In the genomic region with DNA sequence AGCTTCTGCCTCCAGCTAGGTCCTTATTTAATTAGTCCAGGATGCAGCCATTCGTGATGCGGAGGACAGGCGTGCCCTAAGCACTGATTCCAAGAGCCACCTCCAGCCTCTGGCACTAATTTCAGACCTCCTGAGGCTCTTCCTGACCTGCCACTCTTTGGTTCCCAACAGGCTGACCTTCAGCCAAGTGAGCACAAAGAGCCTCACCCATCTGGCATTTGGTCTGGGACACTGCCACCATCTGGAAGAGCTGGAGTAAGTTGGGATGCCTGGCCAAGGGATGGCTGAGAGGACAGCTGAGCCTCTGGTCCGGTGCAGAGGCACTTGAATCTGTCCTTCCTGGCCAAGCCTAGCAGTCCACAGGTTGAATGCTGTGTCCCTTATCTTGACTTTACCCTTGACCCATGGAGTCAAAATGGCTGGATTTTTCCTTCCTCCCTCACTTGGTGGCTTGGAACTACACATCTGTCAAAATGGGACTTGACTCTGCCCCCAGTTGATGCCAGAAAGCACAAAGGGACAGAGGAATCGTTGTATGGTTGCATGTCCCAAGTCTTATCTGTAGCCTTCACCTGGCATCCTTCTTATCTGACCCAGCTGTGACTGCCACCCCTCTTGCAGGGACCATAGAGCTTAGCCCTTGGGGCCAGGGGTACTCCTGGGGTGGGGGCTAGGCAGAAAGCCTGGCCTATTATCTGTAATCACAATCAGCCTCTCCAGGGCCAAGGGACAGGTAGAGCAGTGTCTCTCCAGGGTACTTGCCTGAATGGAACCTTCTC, we compare ENCODE assay signal across 23 mouse cellular contexts. TPM values are rescaled to one million over a fixed set of nuclear protein-coding genes. Genes with fewer than 3 reads are reported as not detected.
DNase-seq lines count a peak whose midpoint lies in the region; ATAC-seq and TF ChIP-seq lines count a peak whose summit lies in the region.
"Had no signal": no experiment of that assay in that cellular context is flagged by ENCODE, and none has a peak within 500 bp of the region (broad histone marks: within the 10 kb centered on the region; RNA-seq: fewer than 3 reads in every experiment).

No protein-coding gene starts in this region.

- no peaks in the 10 kb centered on the region for H3K79me2 ChIP-seq in MEL (ENCODE audit: control insufficient read depth, insufficient read depth, low read length, poor library complexity)

- no peak for TF ChIP-seq POLR2A in MEL (IDR thresholded peaks at IDR 0.05; ENCODE audit: control insufficient read depth in 1 of 2, insufficient read depth in 1 of 2, low read depth in 1 of 2, low read length in 2 of 2, poor library complexity in 1 of 2)

- H3K9me3 ChIP-seq in hindbrain, embryonic 16.5 days (ENCODE audit: control insufficient read depth, low read length) = no peaks in the 10 kb centered on the region
- no peaks in the 10 kb centered on the region for H3K9me3 ChIP-seq in hindbrain, embryonic 12.5 days (replicated peaks)
- H3K9me3 ChIP-seq in MEL (replicated peaks; ENCODE audit: insufficient read depth, low read length) = no peaks in the 10 kb centered on the region
- H3K9me3 ChIP-seq in liver, embryonic 15.5 days (replicated peaks) = no peaks in the 10 kb centered on the region
- H3K9me3 ChIP-seq in forebrain, embryonic 13.5 days (replicated peaks) = no peaks in the 10 kb centered on the region
- H3K9me3 ChIP-seq: forebrain, embryonic 10.5 days; limb, embryonic 10.5 days; midbrain, embryonic 10.5 days; neural tube, embryonic 12.5 days; stomach, embryonic 15.5 days had no signal

- DNase-seq in MEL (ENCODE audit: low read depth, low spot score) (no peak), adipocyte (ENCODE audit: low spot score) (peak; percentile 89)
- no peak for DNase-seq in ovary, postnatal 36 days (ENCODE audit: low spot score)
- DNase-seq: embryo, embryonic 11 days; gastrocnemius, postnatal 14 days; heart, adult 2 months; heart, postnatal 4 days; kidney, adult 18-20 months; lung, adult 18-20 months; right cerebral cortex, postnatal 14 days; thymus, adult 2 months had no signal

- no peak overlapping the region for H3K27ac ChIP-seq in hindbrain, embryonic 16.5 days (ENCODE audit: low read depth, low read length)
- no peak overlapping the region for H3K27ac ChIP-seq in hindbrain, embryonic 12.5 days
- H3K27ac ChIP-seq in MEL (ENCODE audit: control insufficient read depth, low read depth, low read length) = no peak overlapping the region
- no peak overlapping the region for H3K27ac ChIP-seq in liver, embryonic 15.5 days (replicated peaks)
- no peak overlapping the region for H3K27ac ChIP-seq in forebrain, embryonic 13.5 days
- H3K27ac ChIP-seq: forebrain, embryonic 10.5 days; heart, adult 2 months; kidney, postnatal 0 days; layer of hippocampus, adult 2 months; limb, embryonic 10.5 days; midbrain, embryonic 10.5 days; neural tube, embryonic 12.5 days; stomach, embryonic 15.5 days had no signal

- H3K4me2 ChIP-seq in hindbrain, embryonic 16.5 days (ENCODE audit: low read length) = no peak overlapping the region
- H3K4me2 ChIP-seq in hindbrain, embryonic 12.5 days (replicated peaks) = no peak overlapping the region
- no peak overlapping the region for H3K4me2 ChIP-seq in liver, embryonic 15.5 days
- H3K4me2 ChIP-seq in forebrain, embryonic 13.5 days = no peak overlapping the region
- H3K4me2 ChIP-seq: neural tube, embryonic 12.5 days; stomach, embryonic 15.5 days had no signal

- H3K4me1 ChIP-seq in hindbrain, embryonic 16.5 days (ENCODE audit: control insufficient read depth, insufficient read depth, low read depth, low read length) = no peaks in the 10 kb centered on the region
- no peaks in the 10 kb centered on the region for H3K4me1 ChIP-seq in hindbrain, embryonic 12.5 days
- H3K4me1 ChIP-seq in MEL (ENCODE audit: control insufficient read depth in 1 of 2, insufficient read depth in 2 of 2, low read length in 2 of 2) = no peaks in the 10 kb centered on the region; a peak in 1 of 4 replicates
- H3K4me1 ChIP-seq in liver, embryonic 15.5 days (replicated peaks) = peaks cover 8% of the 10 kb centered on the region
- H3K4me1 ChIP-seq in forebrain, embryonic 13.5 days = no peaks in the 10 kb centered on the region
- H3K4me1 ChIP-seq: limb, embryonic 10.5 days; neural tube, embryonic 12.5 days; stomach, embryonic 15.5 days had no signal

- H3K27me3 ChIP-seq in hindbrain, embryonic 16.5 days (replicated peaks; ENCODE audit: control insufficient read depth, insufficient read depth, low read length) = no peaks in the 10 kb centered on the region
- H3K27me3 ChIP-seq in hindbrain, embryonic 12.5 days = peaks cover 10% of the 10 kb centered on the region; the same call in 1 of the 2 replicates
- H3K27me3 ChIP-seq in MEL (ENCODE audit: control insufficient read depth in 1 of 2, insufficient read depth in 2 of 2, low read length in 2 of 2) = peaks cover 3 to 13% of the 10 kb centered on the region in 2 experiments; a peak in 3 of 4 replicates
- peaks cover 32% of the 10 kb centered on the region for H3K27me3 ChIP-seq in liver, embryonic 15.5 days
- H3K27me3 ChIP-seq in forebrain, embryonic 13.5 days = no peaks in the 10 kb centered on the region
- H3K27me3 ChIP-seq: neural tube, embryonic 12.5 days; stomach, embryonic 15.5 days had no signal

- H3K4me3 ChIP-seq in hindbrain, embryonic 16.5 days (ENCODE audit: low read length) = no peak overlapping the region
- H3K4me3 ChIP-seq in hindbrain, embryonic 12.5 days = no peak overlapping the region
- H3K4me3 ChIP-seq in MEL (ENCODE audit: control insufficient read depth in 1 of 2, insufficient read depth in 1 of 2, low read depth in 2 of 2, low read length in 2 of 2) = no peak overlapping the region
- no peak overlapping the region for H3K4me3 ChIP-seq in liver, embryonic 15.5 days (replicated peaks)
- H3K4me3 ChIP-seq in forebrain, embryonic 13.5 days = no peak overlapping the region
- H3K4me3 ChIP-seq: forebrain, embryonic 10.5 days; heart, adult 2 months; layer of hippocampus, adult 2 months; limb, embryonic 10.5 days; midbrain, embryonic 10.5 days; neural tube, embryonic 12.5 days; stomach, embryonic 15.5 days had no signal

- TF ChIP-seq RAD21 in MEL (IDR thresholded peaks at IDR 0.05; ENCODE audit: low read depth, low read length) = no peak

- no peaks in the 10 kb centered on the region for H3K36me3 ChIP-seq in hindbrain, embryonic 16.5 days (ENCODE audit: control insufficient read depth, insufficient read depth, low read length)
- no peaks in the 10 kb centered on the region for H3K36me3 ChIP-seq in hindbrain, embryonic 12.5 days
- H3K36me3 ChIP-seq in MEL (ENCODE audit: control insufficient read depth in 1 of 2, insufficient read depth in 2 of 2, low read length in 2 of 2) = no peaks in the 10 kb centered on the region
- H3K36me3 ChIP-seq in liver, embryonic 15.5 days (replicated peaks) = no peaks in the 10 kb centered on the region
- no peaks in the 10 kb centered on the region for H3K36me3 ChIP-seq in forebrain, embryonic 13.5 days (ENCODE audit: poor library complexity, severe bottlenecking)
- H3K36me3 ChIP-seq: forebrain, embryonic 10.5 days; limb, embryonic 10.5 days; midbrain, embryonic 10.5 days; neural tube, embryonic 12.5 days; stomach, embryonic 15.5 days had no signal

- WGBS in hindbrain, embryonic 16.5 days = 63% methylated on average over 5 of the region's 5 CpGs
- WGBS in hindbrain, embryonic 12.5 days = 64% methylated on average over 5 of the region's 5 CpGs
- 52% methylated on average over 5 of the region's 5 CpGs for WGBS in liver, embryonic 15.5 days (ENCODE audit: insufficient replicate concordance)
- WGBS in forebrain, embryonic 13.5 days = 48% methylated on average over 5 of the region's 5 CpGs

- no peak overlapping the region for H3K9ac ChIP-seq in hindbrain, embryonic 16.5 days (ENCODE audit: low read depth, low read length)
- no peak overlapping the region for H3K9ac ChIP-seq in hindbrain, embryonic 12.5 days
- no peak overlapping the region for H3K9ac ChIP-seq in MEL (ENCODE audit: control insufficient read depth, low read depth, low read length, poor library complexity, severe bottlenecking)
- H3K9ac ChIP-seq in liver, embryonic 15.5 days = no peak overlapping the region
- H3K9ac ChIP-seq in forebrain, embryonic 13.5 days = no peak overlapping the region
- H3K9ac ChIP-seq: neural tube, embryonic 12.5 days; stomach, embryonic 15.5 days had no signal

- TF ChIP-seq CTCF in MEL (IDR thresholded peaks at IDR 0.05 in 2 of 3, conservative IDR thresholded peaks at IDR 0.05 in 1 of 3; ENCODE audit: control insufficient read depth in 1 of 3, insufficient read depth in 1 of 3, low read depth in 2 of 3, low read length in 3 of 3, poor library complexity in 1 of 3, severe bottlenecking in 1 of 3) = no peak

- TF ChIP-seq EP300 in MEL (IDR thresholded peaks at IDR 0.05; ENCODE audit: low read depth in 1 of 2, low read length in 2 of 2) = peak; percentile 31 to 38; a peak in 2 of 4 replicates

- ATAC-seq in hindbrain, embryonic 16.5 days = peak; percentile 58; the same call in 1 of the 2 replicates
- no peak for ATAC-seq in hindbrain, embryonic 12.5 days (ENCODE audit: low FRiP score)
- ATAC-seq in liver, embryonic 15.5 days (ENCODE audit: insufficient read depth) = peak; percentile 61
- no peak for ATAC-seq in frontal cortex, adult (ENCODE audit: low TSS enrichment)
- ATAC-seq in forebrain, embryonic 13.5 days = no peak

TF ChIP-seq in MEL, 35 proteins besides CTCF, POLR2A, EP300 and RAD21:
- TF ChIP-seq GATA1 (IDR thresholded peaks at IDR 0.05; ENCODE audit: low read depth, low read length) (0 out of 2 replicates have a peak, but pooled peaks have one; percentile 22), USF1 (IDR thresholded peaks at IDR 0.05; ENCODE audit: low read depth, low read length) (no peak), TCF12 (IDR thresholded peaks at IDR 0.05; ENCODE audit: low read depth, low read length) (0 out of 2 replicates have a peak, but pooled peaks have one; percentile 38)

RNA-seq across cellular contexts. Expression of a gene that starts 17.2 kb away (rescaled TPM):
- 22.7 and 23.5 TPM in 2 replicates for polyA plus RNA-seq in hindbrain, embryonic 16.5 days (2015; fragmentation: Nextera tagmentation; extraction: Ambion mirVana)
- polyA plus RNA-seq in hindbrain, embryonic 12.5 days (2016; fragmentation: Nextera tagmentation; extraction: Ambion mirVana) = 10.4 and 11.9 TPM in 2 replicates
- 15.7 and 19.1 TPM in 2 replicates for total RNA-seq in MEL (2012; rRNA removed)
- polyA plus RNA-seq in MEL (2012; ENCODE audit: insufficient read depth in 1 of 2, insufficient read length in 2 of 2, low read depth in 1 of 2, low replicate concordance in 2 of 2, missing spikeins in 1 of 2) = 10 to 100 TPM in 1 of 2 experiments, not detected in 1; 29.7 TPM
- polyA plus RNA-seq in liver, embryonic 15.5 days (2015; fragmentation: Nextera tagmentation; extraction: Ambion mirVana) = 2.4 and 2.7 TPM in 2 replicates
- 14.3 and 18.6 TPM in 2 replicates for polyA plus RNA-seq in forebrain, embryonic 13.5 days (2015; fragmentation: Nextera tagmentation; extraction: Ambion mirVana)

Comparison
In these comparisons a context has a peak if more than half of its experiments do, and no peak if none do; other contexts are left out.
1. ATAC-seq: peak in hindbrain, embryonic 16.5 days (single experiment) and liver, embryonic 15.5 days (single experiment); none in hindbrain, embryonic 12.5 days (single experiment), frontal cortex, adult (single experiment) and forebrain, embryonic 13.5 days (single experiment).